Mouse (Mus musculus) induced T-regulatory cell, adult 2 months (primary cell): ENCODE results near the gene Xxylt1.

Experiments
- DNase-seq: peaks from one replicate; pipeline ENCODE4 v3.0.0-alpha.2; 2012; ENCODE audit warnings: low read depth

Xxylt1 gene

DNA sequence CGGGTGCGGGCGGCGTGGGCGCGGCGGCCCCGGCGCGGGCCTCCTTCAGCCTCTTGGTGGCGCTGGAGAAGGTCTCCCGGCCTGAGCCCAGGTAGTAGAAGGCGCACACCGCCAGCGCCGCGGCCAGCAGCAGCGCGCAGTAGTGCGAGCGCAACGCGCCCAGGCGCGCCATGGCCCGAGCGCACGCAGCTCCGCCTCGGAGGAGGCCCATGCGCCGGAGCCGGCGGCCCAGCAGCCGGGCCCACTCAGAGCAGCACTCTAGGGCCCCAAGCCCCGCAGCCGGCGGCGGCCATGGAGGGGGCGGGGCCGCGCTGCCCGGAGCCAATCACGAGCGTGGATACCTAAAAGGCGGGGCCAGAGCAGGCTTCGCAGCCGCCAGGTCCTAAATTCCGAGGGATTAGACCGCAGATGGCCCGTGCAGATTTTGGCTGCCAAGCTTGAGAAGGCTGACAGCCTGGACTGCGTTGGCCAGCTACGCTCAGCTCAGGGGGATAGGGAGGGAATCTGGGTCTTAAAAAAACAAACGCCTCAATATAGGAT, at the start of gene Xxylt1:
Gene Xxylt1, minus strand, starts transcription at position 308 of the 540 bp plus-strand sequence.
- peak; percentile 94 for DNase-seq

GRCm38 (mm10) chr16:31128116-31128515, 46.9 kb upstream of the Xxylt1 start:
- no peak for DNase-seq

GRCm38 (mm10) chr16:31124991-31125390, 43.8 kb upstream of the Xxylt1 start:
- no peak for DNase-seq

DNA sequence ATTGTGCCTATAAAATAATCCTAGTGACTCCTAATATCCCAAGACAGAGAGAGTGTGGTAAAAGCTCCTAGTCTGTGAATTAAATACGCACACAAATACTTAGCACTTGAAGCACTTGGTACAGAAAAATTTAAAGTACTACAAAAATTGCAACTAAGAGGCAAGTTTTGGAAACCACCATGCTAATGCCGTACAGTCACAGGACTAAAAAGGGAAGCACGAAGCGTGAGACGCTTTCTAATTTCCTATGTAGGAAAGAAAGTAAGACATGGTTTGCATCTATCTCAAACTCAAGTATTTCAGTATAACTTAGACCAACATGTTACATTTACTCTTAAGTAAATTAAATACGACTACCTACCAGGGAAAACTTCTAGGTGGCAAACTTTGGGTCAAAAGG, 40.4 kb upstream of the Xxylt1 start:
- no peak for DNase-seq

GRCm38 (mm10) chr16:31113596-31113995, 32.4 kb upstream of the Xxylt1 start:
- DNase-seq: no peak

DNA sequence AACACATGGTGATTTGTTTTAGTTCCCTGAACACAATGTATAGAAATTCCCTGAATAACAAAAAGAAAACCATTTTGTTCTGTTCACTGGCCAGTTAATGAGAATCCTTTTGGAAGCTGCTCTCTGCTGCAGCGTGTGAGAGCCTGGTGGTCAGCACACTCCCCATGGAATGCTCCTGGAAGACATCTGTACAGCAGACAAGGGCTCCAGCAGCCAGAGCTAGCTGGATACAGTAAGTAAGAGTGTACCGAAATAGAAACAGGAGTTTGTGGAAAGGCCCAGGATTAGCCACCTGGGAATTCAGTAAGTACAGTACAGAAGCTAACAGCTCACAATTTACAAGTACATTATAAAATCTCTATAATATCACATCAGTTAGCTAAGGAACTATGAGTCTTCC, 20.1 kb upstream of the Xxylt1 start:
- no peak for DNase-seq

GRCm38 (mm10) chr16:31099906-31100305, 18.7 kb upstream of the Xxylt1 start:
- no peak for DNase-seq

- no peak for DNase-seq
These were observed 12.8 kb upstream of the Xxylt1 start for GRCm38 (mm10) chr16:31094036-31094435.

DNA sequence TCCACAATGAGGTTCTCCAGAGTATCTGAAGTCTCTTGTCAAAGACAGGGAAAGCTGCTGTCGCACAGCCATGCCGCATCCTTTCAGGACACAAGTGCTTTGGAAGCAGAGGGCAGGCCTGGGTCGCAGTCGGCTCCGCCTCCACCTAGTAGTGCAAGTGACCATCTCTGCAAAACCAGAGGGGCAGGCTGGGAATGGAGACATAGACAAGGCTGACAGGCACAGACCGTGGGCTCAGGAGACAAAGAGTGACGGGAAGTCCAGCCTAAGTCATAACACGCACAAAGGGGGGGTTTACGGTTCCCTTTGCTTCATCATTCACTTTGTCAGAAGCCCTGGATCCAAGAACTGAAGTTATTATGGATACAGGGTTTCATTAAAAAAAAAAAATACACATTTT, 12.0 kb upstream of the Xxylt1 start:
- DNase-seq: no peak

- peak; percentile 28 for DNase-seq
These were observed 659 bp upstream of the Xxylt1 start for GRCm38 (mm10) chr16:31081891-31082290.

- peak; percentile 71 for DNase-seq
These were observed 620 bp downstream of the Xxylt1 start for GRCm38 (mm10) chr16:31080573-31081051.

GRCm38 (mm10) chr16:31077396-31077795, 3.8 kb downstream of the Xxylt1 start:
- DNase-seq: no peak

DNA sequence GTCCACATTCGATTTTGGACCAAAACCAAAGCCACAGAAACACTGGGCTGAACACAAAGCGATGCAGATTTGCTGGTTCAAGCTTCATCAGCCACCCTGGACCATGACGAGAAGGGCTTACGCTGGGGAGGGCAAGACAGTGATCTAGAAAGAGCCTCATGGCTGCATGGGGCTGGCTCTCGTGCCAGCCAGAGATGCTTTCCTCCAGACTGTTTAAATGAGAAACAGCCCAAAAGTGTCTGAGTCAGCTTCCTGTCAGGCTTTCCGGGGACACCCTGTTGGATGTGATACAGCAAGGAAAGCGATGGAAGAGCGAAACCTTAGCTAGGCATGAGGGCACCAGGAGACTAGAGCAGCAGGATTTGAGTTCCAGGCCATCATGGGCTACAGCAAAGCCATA, 4.8 kb downstream of the Xxylt1 start:
- DNase-seq: no peak

DNA sequence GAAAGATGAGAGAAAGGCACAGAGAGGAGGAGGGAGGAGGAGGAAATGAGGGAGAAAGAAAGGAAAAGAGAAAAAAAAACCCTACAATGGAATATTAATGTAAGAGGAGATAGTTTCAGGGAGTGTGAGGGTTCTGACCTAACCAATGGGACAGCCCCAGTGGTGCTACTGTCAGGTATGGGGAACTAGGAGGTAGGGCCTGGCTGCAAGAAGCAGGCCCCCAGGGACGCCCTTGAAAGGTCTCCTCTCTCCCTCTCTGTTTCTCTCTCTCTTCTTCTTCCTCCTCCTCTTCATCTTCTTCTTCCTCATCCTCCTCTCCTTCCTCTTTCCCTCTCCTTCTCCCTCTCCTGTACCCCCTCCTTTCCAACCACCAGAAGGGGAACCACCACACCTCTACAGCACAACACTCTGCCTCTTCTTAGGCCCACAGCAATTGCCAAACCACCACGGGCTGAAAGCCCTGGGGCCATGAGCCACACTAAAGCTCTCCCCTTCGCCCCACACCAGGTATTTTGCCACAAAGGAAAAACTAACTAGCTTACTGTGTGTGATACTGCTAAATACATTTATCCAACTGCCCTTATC, 6.8 kb downstream of the Xxylt1 start:
- DNase-seq: no peak

- no peak for DNase-seq
These were observed 9.5 kb downstream of the Xxylt1 start for GRCm38 (mm10) chr16:31071731-31072130.

GRCm38 (mm10) chr16:31070358-31071133, 10.7 kb downstream of the Xxylt1 start:
- DNase-seq: peak; percentile 91

DNA sequence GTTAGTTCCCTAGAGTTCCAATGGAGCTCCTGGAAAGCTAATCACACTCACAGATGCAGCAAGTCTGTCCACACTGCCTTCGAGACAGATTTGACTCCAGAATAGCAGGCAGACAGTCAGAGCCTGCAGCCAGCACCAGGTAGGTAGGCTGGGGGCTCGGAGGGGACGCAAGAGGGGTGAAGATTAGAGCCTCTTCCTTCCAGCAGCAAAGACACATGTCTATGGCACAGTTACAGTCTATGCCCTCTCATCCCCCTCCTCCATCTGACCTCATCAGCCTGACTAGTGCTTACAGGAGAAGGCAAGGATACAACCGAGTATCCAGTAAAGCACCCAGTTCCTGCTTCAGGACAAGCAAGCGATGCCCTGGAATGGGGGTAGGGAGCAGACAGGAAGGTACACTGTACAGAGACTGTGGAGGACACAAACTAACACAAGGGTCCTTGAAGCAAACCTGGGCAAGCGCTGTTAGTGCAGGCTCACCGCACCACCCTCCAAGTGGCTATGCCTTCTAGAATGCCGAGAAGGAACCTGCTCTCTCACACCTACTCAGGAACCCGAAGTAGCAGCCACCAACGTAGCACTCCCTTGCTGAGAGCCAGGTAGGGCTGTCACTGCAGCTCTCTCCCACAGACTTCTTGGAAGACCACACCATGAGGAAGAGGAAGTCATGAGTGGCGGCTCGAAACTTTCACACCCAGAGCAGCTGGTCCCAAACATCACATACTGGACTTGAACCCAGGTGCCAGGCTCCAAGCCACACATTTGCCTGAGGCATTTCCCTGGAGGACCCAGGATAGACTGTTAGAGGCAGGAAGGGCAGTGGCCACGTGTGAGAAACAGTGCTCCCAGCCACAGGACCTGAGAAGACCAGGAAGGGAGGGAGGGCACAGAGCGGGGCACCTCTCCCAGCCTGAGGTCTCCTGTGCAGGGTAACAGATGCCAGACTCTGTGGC, 11.7 kb downstream of the Xxylt1 start:
- peak; percentile 37 for DNase-seq

GRCm38 (mm10) chr16:31068280-31068679, 13.0 kb downstream of the Xxylt1 start:
- no peak for DNase-seq

DNA sequence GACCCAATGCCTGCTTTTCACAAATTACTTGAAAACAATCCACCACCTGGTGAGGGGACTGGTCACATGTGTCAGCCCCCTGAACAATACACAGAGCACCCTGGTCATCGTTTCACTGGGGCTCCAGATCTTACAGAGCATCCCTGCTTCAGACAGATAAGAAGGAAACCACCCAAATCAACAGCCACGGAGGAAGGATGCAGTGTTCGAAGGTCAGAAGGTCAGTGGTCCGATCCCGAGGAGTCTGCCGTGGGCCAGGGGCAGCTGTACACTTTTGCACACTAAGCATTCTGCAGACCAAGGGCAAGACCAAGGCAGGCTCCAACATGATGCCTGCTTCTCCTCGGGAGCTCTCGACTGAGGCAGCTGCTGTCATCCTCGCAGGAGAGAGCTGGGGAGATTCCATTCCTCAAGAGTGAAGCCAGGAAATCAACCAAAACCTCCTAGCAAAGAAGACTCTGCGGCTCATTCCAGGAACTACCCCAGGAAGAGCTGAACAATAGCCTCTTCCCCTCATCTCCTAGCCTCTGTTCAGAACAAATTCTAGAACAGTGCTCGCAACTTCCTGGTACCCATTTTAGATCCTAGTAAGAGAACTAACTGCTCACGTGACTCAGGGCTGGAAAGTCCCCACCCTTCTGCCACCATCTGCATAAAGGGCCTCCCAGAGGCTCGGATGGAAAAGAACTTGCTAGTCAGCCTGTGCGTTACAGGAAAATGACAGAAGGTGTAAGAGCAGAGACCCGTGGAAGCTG, 14.7 kb downstream of the Xxylt1 start:
- DNase-seq: peak; percentile 94

DNA sequence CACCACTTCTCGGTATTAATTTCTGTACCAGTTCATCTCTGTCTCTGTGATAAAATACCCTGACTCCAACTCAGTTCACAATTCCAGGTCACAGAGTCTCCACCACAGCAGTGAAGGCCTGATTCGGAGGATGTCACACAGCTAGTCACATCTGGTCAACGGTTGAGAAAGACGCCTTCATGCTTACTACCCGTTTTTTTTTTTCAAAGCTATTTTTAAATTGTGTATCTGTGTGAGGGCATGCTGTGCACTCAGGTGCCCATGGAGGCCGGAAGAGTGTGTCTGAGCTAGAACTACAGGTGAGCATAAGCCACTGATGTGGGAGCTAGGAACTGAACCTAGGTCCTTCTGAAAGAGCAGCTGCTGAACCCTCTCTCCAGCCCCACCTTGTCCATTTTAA, 16.4 kb downstream of the Xxylt1 start:
- DNase-seq: no peak

GRCm38 (mm10) chr16:31062918-31063317, 18.3 kb downstream of the Xxylt1 start:
- DNase-seq: no peak
